Mouse (Mus musculus) small intestine, adult 2 months (tissue): ENCODE measurements around the gene Taf10. TPM values are rescaled to one million over a fixed set of nuclear protein-coding genes. Genes with fewer than 3 reads are reported as not detected.

Source experiments
- H3K27ac ChIP-seq: fragments of 200-500 bp; 2 replicates; pipeline ENCODE4 v1.5.1; 2012; ENCODE audit warnings: low read depth, low read length, control low read depth, inconsistent platforms; ENCODE audit not compliant: insufficient read depth
- H3K27me3 ChIP-seq: fragments of 200-500 bp; 2 replicates; pipeline ENCODE4 v1.6.1; 2012; ENCODE audit warnings: mild to moderate bottlenecking, moderate library complexity, low read length, inconsistent platforms; ENCODE audit not compliant: control insufficient read depth, insufficient read depth
- H3K36me3 ChIP-seq: fragments of 200-500 bp; 2 replicates; pipeline ENCODE4 v1.6.1; 2012; ENCODE audit warnings: mild to moderate bottlenecking, low read length, control low read depth, inconsistent platforms; ENCODE audit not compliant: control insufficient read depth, insufficient read depth
- H3K4me1 ChIP-seq: fragments of 200-500 bp; 2 replicates; pipeline ENCODE4 v1.6.1; 2012; ENCODE audit warnings: low read length, inconsistent platforms, mixed read lengths; ENCODE audit not compliant: control insufficient read depth, insufficient read depth, insufficient read length
- H3K4me3 ChIP-seq: fragments of 200-500 bp; 2 replicates; pipeline ENCODE4 v1.5.1; 2012; ENCODE audit warnings: low read depth, mild to moderate bottlenecking, control low read depth, inconsistent platforms, low read length, moderate library complexity
- CTCF ChIP-seq: fragments of 200-500 bp; IDR thresholded peaks from 2 replicates; pipeline ENCODE4 v1.5.1; 2012; ENCODE audit warnings: low read depth, mild to moderate bottlenecking, control low read depth, inconsistent platforms, low read length, moderate library complexity, mixed read lengths; ENCODE audit not compliant: insufficient replicate concordance, insufficient read length; ENCODE audit errors: extremely low read depth
- POLR2A ChIP-seq: fragments of 200-500 bp; IDR thresholded peaks from 2 replicates; pipeline ENCODE4 v1.6.1; 2012; ENCODE audit warnings: low read depth, mild to moderate bottlenecking, control low read depth, inconsistent platforms, low read length, moderate library complexity
- WGBS: fragments of 180-500 bp; shearing (Covaris S2); methylation state at CpG from one replicate; pipeline ENCODE4 v1.1.7; 2018; 5-methylcytosine and 5-hydroxymethylcytosine counted together
- polyA plus RNA-seq: library from polyadenylated mRNA; depleted of rRNA; stranded (reverse); fragments of >200 nt; gene quantifications from 2 replicates; pipeline ENCODE4 v1.2.3, GENCODE M21; 2012

Gene Taf10
- polyA plus RNA-seq, 1 experiment, result 599 TPM

DNA sequence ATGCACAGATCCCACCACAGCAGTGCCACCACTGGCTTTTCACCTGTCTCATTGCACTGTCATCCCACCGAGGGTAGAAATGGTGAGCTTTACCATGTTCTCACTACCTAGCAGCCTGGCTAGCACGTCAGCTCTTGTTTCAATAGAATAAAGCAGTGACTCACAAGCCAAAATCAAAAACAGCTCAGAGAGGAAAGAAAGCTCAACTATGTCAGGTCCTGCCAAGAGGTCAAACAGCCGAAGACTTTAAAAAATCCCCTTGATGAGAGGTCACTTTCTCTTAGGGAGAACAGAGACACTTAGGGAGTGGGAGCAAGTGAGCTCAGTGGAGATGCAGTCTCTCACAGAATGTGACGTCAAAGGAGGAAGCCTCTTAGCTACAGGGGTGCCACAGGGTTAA lies 39.7 kb upstream of the Taf10 start:
- Histone ChIP-seq H3K27me3 (peaks cover 24% of the 10 kb centered on the region), H3K36me3 (no peaks in the 10 kb centered on the region), H3K4me3 (no peak overlapping the region), H3K4me1 (peaks cover 5% of the 10 kb centered on the region), H3K27ac (no peak overlapping the region)
- TF ChIP-seq CTCF (no peak), POLR2A (no peak)
- 55% methylated on average over 4 of the region's 4 CpGs for WGBS

DNA sequence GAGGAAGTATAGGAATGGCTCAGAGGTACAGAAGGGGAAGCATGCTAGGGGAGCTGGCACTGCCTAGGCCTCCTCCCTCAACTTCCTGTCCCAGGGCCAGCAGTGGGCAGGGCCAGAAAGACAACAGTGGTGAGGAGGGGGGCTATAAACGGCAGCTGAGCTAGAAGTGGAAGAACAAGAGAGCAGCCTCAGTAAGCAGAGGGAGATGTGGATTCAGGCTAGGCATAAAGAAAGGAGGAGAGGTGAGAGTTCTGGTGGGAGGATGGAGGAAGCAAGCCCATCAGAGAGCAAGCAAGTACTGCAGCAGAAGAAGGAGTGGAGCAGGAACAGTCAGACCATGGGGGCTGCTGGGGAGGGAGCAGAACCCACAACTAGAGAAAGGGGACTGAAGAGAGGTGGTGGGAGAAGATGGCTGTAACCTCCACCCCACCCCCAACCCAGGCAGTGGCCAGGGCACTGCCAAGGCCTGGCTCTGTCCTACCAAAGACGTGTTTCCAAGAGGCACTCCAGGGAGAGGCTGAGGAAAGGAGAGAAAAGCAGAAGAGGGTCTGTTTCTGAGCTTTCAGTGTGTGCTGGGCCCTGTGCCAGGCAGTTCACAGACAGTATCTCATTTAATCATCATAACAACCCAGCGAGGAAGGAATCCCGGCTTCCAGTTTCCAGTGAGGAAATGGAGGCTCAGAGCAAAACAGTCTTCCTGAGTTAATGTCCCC lies 34.5 kb upstream of the Taf10 start:
- H3K27me3 ChIP-seq, result no peaks in the 10 kb centered on the region
- H3K27ac ChIP-seq, result peak overlapping the region; percentile 57
- TF ChIP-seq CTCF, result no peak
- no peak for TF ChIP-seq POLR2A
- peaks cover 11% of the 10 kb centered on the region for H3K4me1 ChIP-seq
- WGBS, result 26% methylated on average over 4 of the region's 4 CpGs
- H3K36me3 ChIP-seq, result no peaks in the 10 kb centered on the region
- no peak overlapping the region for H3K4me3 ChIP-seq

DNA sequence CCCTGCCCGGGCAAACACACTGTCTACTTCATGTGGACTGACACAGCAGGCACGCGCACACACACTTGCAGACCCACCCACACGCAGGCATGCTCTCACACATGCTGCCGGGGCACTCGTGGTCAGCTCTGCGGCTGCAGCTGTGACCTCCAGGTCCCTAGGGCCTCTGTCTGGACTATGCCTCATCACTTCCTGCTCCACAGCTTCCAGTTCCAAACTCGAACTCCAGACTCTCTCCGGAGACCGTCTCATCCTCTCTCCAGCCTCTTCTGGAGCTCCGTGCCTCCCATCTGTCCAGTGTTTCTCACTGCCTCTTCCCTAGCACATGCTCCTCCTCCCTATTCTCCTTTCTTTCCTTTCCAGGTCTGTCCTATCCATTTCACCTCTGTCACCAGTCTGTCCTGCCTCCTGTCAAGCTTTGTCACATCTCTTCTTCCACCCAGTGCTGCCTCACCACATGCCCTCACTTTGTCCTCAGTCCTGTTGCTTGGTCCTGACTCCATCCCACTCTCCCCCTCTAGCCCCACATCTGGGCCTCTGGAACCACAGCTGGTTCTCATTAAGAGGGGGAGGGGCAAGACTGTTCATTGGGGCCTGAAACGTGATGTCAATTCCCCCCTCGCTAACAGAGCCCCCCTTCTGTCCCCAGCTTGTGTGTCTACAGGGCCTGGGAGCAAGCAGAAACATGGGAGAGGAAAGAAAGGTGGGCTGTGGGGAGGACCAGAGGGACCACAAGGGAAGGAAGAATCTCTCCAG lies 33.8 kb upstream of the Taf10 start:
- H3K27me3 ChIP-seq, result no peaks in the 10 kb centered on the region
- TF ChIP-seq POLR2A (no peak), CTCF (no peak)
- H3K36me3 ChIP-seq, result no peaks in the 10 kb centered on the region
- peak overlapping the region; percentile 57 for H3K27ac ChIP-seq
- no peak overlapping the region for H3K4me3 ChIP-seq
- WGBS, result 58% methylated on average over 13 of the region's 13 CpGs
- peaks cover 11% of the 10 kb centered on the region for H3K4me1 ChIP-seq

DNA sequence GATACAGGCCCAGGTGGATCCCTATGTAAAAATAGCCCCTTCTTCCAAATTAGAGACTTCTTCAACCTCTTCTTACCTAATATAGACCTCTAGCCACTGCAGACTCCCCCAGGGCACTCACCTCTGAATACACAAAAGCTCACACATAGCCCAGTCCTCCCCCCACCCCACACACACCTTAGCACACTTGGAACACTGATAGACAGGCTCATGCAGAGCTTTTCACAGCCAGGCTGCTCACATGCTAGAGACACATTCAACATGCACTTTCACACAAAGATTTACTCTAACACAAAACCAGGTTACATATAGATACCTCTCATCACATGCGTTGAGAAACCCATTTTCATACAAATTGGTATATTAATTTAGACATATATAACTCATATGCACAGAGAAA lies 33.2 kb upstream of the Taf10 start:
- H3K36me3 ChIP-seq, result no peaks in the 10 kb centered on the region
- no peak overlapping the region for H3K27ac ChIP-seq
- no peaks in the 10 kb centered on the region for H3K27me3 ChIP-seq
- H3K4me1 ChIP-seq, result peaks cover 11% of the 10 kb centered on the region
- 91% methylated on average over 1 of the region's 1 CpGs for WGBS
- H3K4me3 ChIP-seq, result no peak overlapping the region
- TF ChIP-seq POLR2A (no peak), CTCF (no peak)

DNA sequence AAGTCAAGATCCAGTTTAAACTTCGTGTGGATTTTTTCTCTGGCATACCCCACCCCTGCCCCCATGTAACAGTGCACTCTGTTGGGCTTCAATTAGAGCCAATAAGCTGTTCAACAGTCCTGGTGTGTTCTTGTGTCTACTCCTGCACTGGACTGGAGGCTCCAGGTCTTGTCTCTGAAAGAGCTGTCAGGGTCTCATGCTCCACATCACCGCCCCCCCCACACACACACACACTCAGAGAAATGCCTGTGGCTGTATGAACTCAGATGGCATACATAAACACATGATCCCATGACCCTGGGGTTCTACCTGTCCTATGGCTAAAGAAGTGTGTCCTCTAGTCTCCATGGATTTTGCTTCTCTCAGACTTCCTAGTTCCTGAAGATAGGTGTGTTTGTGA lies 31.9 kb upstream of the Taf10 start:
- peaks cover 11% of the 10 kb centered on the region for H3K4me1 ChIP-seq
- H3K27ac ChIP-seq, result no peak overlapping the region
- H3K27me3 ChIP-seq, result no peaks in the 10 kb centered on the region
- H3K36me3 ChIP-seq, result no peaks in the 10 kb centered on the region
- WGBS, result 79% methylated on average over 2 of the region's 2 CpGs
- no peak overlapping the region for H3K4me3 ChIP-seq
- TF ChIP-seq CTCF (no peak), POLR2A (no peak)

DNA sequence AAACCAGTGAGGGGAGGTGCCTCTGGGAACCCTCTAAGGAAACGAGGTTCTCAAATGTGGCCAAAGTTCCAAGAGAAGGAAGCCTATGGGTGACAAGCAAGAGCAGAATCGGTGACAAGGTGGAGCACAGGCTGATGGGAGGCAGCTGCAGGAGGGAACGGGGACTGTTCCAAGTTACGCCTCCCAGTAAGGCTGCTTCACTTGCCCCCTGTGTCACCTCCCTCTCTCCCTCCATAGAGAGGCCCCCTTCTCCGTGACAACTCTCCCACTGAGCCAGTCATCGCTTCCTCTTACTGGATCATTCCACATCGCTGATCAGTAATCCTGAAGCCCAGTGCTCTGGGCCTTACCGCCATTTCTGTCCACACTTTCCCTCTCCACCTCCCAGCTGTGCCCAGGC lies 30.5 kb upstream of the Taf10 start:
- Histone ChIP-seq H3K27me3 (no peaks in the 10 kb centered on the region), H3K4me1 (peaks cover 11% of the 10 kb centered on the region), H3K4me3 (no peak overlapping the region), H3K36me3 (no peaks in the 10 kb centered on the region), H3K27ac (no peak overlapping the region)
- WGBS, result 60% methylated on average over 8 of the region's 8 CpGs
- TF ChIP-seq CTCF, result no peak
- no peak for TF ChIP-seq POLR2A

DNA sequence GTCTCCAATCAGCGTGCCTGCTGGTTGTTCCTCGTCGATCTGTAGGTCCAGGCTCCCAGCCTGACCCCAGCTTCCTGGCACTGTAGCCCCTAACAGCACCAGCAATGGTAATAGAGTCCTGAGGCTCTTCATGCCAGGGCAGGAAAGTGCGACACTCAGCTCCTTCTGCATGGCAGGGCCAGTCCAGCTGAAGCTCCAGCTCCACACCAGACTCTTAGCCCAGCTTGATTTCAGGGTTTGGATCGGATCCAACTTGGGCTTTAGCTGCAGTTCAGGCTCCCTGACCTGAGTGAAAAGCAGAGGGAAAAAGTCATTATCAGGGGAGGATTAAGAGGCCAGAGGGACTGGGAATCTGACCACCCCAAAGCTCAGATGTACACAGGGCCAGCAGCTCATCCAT lies 28.9 kb upstream of the Taf10 start:
- Histone ChIP-seq H3K36me3 (no peaks in the 10 kb centered on the region), H3K4me3 (no peak overlapping the region), H3K27ac (no peak overlapping the region), H3K4me1 (peaks cover under 1% of the 10 kb centered on the region; the same call in 1 of the 2 replicates), H3K27me3 (no peaks in the 10 kb centered on the region)
- TF ChIP-seq POLR2A, result no peak
- TF ChIP-seq CTCF, result no peak
- 84% methylated on average over 5 of the region's 5 CpGs for WGBS
